ENCODE assay signal across 28 mouse cellular contexts in the genomic region with DNA sequence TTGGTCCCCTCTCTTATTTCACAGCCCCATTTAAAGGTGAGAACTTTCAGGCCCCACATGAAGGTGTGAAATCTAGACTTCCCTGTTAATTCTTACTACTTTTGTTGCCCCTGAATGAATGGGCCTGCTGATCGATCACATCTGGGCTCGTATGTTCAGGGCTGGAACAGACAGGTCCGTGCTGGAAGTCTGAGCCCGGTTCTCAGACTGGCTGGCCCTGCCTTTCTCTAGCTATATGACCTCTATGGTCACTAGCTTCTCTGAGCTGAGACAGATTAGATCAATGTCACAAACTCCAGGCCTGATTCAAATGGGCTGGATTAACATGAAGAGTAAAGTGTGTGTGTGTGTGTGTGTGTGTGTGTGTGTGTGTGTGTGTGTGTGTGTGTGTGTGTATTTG. TPM values are rescaled to one million over a fixed set of nuclear protein-coding genes. Genes with fewer than 3 reads are reported as not detected.
A peak's percentile ranks its signal among the peaks of the same experiment; 100 is the strongest.
DNase-seq lines count a peak whose midpoint lies in the region; ATAC-seq lines count a peak whose summit lies in the region.
"Had no signal": no experiment of that assay in that cellular context is flagged by ENCODE, and none has a peak within 500 bp of the region (broad histone marks: within the 10 kb centered on the region; RNA-seq: fewer than 3 reads in every experiment).

No protein-coding gene starts in this region.

- H3K36me3 ChIP-seq in heart, embryonic 10.5 days, result no peaks in the 10 kb centered on the region; the same call in 1 of the 2 replicates
- H3K36me3 ChIP-seq in kidney, embryonic 16.5 days (ENCODE audit: insufficient read depth, low read length), result no peaks in the 10 kb centered on the region
- H3K36me3 ChIP-seq in embryonic facial prominence, embryonic 10.5 days (replicated peaks), result no peaks in the 10 kb centered on the region
- H3K36me3 ChIP-seq in hindbrain, embryonic 13.5 days, result no peaks in the 10 kb centered on the region
- H3K36me3 ChIP-seq: embryonic facial prominence, embryonic 15.5 days; heart, embryonic 13.5 days had no signal

- DNase-seq in heart, embryonic 10.5 days (ENCODE audit: low spot score), result no peak
- no peak for DNase-seq in heart, adult 11 months
- peak; percentile 46 to 59 for DNase-seq in kidney, postnatal 4 days
- no peak for DNase-seq in embryonic facial prominence, embryonic 10.5 days (ENCODE audit: low spot score)
- no peak for DNase-seq in adrenal gland, postnatal 10 days
- DNase-seq: adrenal gland, adult 2 months; B cell, adult 2 months; cerebellum, adult 8-10 months; layer of hippocampus, adult 9-11 months; left cerebral cortex, postnatal 4 days; lung, adult 18-20 months; lung, postnatal 14 days; right cerebral cortex, postnatal 4 days had no signal

- no peak overlapping the region for H3K4me2 ChIP-seq in kidney, embryonic 16.5 days (replicated peaks; ENCODE audit: low read depth, low read length)
- no peak overlapping the region for H3K4me2 ChIP-seq in hindbrain, embryonic 13.5 days
- H3K4me2 ChIP-seq: embryonic facial prominence, embryonic 15.5 days; heart, embryonic 13.5 days; liver, embryonic 11.5 days had no signal

- H3K9ac ChIP-seq in kidney, embryonic 16.5 days (replicated peaks; ENCODE audit: low read length), result no peak overlapping the region
- H3K9ac ChIP-seq in hindbrain, embryonic 13.5 days, result no peak overlapping the region
- H3K9ac ChIP-seq: embryonic facial prominence, embryonic 15.5 days; heart, embryonic 13.5 days had no signal

- no peaks in the 10 kb centered on the region for H3K9me3 ChIP-seq in heart, embryonic 10.5 days
- H3K9me3 ChIP-seq in kidney, embryonic 16.5 days (ENCODE audit: low read length), result no peaks in the 10 kb centered on the region; the same call in 1 of the 2 replicates
- no peaks in the 10 kb centered on the region for H3K9me3 ChIP-seq in embryonic facial prominence, embryonic 10.5 days
- H3K9me3 ChIP-seq in hindbrain, embryonic 13.5 days, result no peaks in the 10 kb centered on the region
- H3K9me3 ChIP-seq: embryonic facial prominence, embryonic 15.5 days had no signal

- H3K4me3 ChIP-seq in heart, embryonic 10.5 days, result no peak overlapping the region
- H3K4me3 ChIP-seq in kidney, embryonic 16.5 days (ENCODE audit: low read length), result no peak overlapping the region
- H3K4me3 ChIP-seq in embryonic facial prominence, embryonic 10.5 days, result no peak overlapping the region
- no peak overlapping the region for H3K4me3 ChIP-seq in hindbrain, embryonic 13.5 days
- H3K4me3 ChIP-seq: embryonic facial prominence, embryonic 15.5 days; heart, embryonic 13.5 days; left cerebral cortex, adult 2 months; myocyte had no signal

- WGBS in heart, embryonic 10.5 days, result 54% methylated on average over 4 of the region's 4 CpGs
- 41% methylated on average over 4 of the region's 4 CpGs for WGBS in kidney, embryonic 16.5 days
- WGBS in embryonic facial prominence, embryonic 10.5 days, result 52% methylated on average over 4 of the region's 4 CpGs
- 20% methylated on average over 4 of the region's 4 CpGs for WGBS in hindbrain, embryonic 13.5 days

- H3K4me1 ChIP-seq in heart, embryonic 10.5 days, result peaks cover 42% of the 10 kb centered on the region
- peaks cover 32% of the 10 kb centered on the region for H3K4me1 ChIP-seq in kidney, embryonic 16.5 days (ENCODE audit: insufficient read depth, low read length)
- peaks cover 53% of the 10 kb centered on the region for H3K4me1 ChIP-seq in embryonic facial prominence, embryonic 10.5 days
- H3K4me1 ChIP-seq in hindbrain, embryonic 13.5 days (replicated peaks), result peaks cover 72% of the 10 kb centered on the region

- 0 out of 2 replicates have a peak overlapping the region, but pooled peaks have one; percentile 42 for H3K27ac ChIP-seq in heart, embryonic 10.5 days
- no peak overlapping the region for H3K27ac ChIP-seq in kidney, embryonic 16.5 days (ENCODE audit: low read length)
- peak overlapping the region; percentile 79 for H3K27ac ChIP-seq in embryonic facial prominence, embryonic 10.5 days (replicated peaks)
- H3K27ac ChIP-seq in hindbrain, embryonic 13.5 days, result peak overlapping the region; percentile 95
- H3K27ac ChIP-seq: embryonic facial prominence, embryonic 15.5 days; heart, embryonic 13.5 days; left cerebral cortex, adult 2 months had no signal

- no peak for ATAC-seq in kidney, embryonic 16.5 days (ENCODE audit: low FRiP score, low TSS enrichment)
- no peak for ATAC-seq in hindbrain, embryonic 13.5 days (ENCODE audit: low FRiP score)

- peaks cover 10% of the 10 kb centered on the region; the same call in 1 of the 2 replicates for H3K27me3 ChIP-seq in heart, embryonic 10.5 days (ENCODE audit: insufficient read depth, poor library complexity, severe bottlenecking)
- peaks cover 3% of the 10 kb centered on the region; the same call in 1 of the 2 replicates for H3K27me3 ChIP-seq in kidney, embryonic 16.5 days (ENCODE audit: insufficient read depth, low read length)
- peaks cover 20% of the 10 kb centered on the region for H3K27me3 ChIP-seq in embryonic facial prominence, embryonic 10.5 days (replicated peaks; ENCODE audit: low read depth, poor library complexity, severe bottlenecking)
- no peaks in the 10 kb centered on the region for H3K27me3 ChIP-seq in hindbrain, embryonic 13.5 days

RNA-seq across cellular contexts. Expression of a gene that starts 14.9 kb away (rescaled TPM):
- 0.18 TPM in 1 of 2 replicates, not detected in the other for polyA plus RNA-seq in heart, embryonic 10.5 days (2016; fragmentation: Nextera tagmentation; extraction: Ambion mirVana)
- 3.0 and 3.3 TPM in 2 replicates for polyA plus RNA-seq in kidney, embryonic 16.5 days (2015; fragmentation: Nextera tagmentation; extraction: Ambion mirVana)
- polyA plus RNA-seq in embryonic facial prominence, embryonic 10.5 days (2016; fragmentation: Nextera tagmentation; extraction: Ambion mirVana), result 1.7 and 3.6 TPM in 2 replicates
- 1.3 and 1.7 TPM in 2 replicates for polyA plus RNA-seq in hindbrain, embryonic 13.5 days (2015; fragmentation: Nextera tagmentation; extraction: Ambion mirVana)
- not detected for total RNA-seq in adrenal gland, postnatal 10 days (2021)
- total RNA-seq: adrenal gland, adult 2 months; gastrocnemius, adult 8-10 months; granulocyte monocyte progenitor cell, adult 5-6 weeks; heart, postnatal 25 days; left cerebral cortex, adult 2 months; left cerebral cortex, postnatal 4 days; megakaryocyte, adult 5-6 weeks had no signal
- polyA plus RNA-seq: adrenal gland, adult 2 months; embryonic facial prominence, embryonic 15.5 days; frontal cortex, adult 2 months; heart, embryonic 13.5 days; intestine, embryonic 14.5 days; liver, embryonic 11.5 days; myocyte; stomach, embryonic 16.5 days; thymus, postnatal 0 days had no signal

Comparison
In these comparisons a context has a peak if more than half of its experiments do, and no peak if none do; other contexts are left out.
1. DNase-seq: peak in kidney, postnatal 4 days (2 of 2); none in heart, embryonic 10.5 days (single experiment), heart, adult 11 months (single experiment), embryonic facial prominence, embryonic 10.5 days (single experiment) and adrenal gland, postnatal 10 days (single experiment).